Mouse (Mus musculus) midbrain, postnatal 0 days (tissue): ENCODE data around the gene Adam15. TPM values are rescaled to one million over a fixed set of nuclear protein-coding genes. Genes with fewer than 3 reads are reported as not detected.

Experiments used
- ATAC-seq: fragments of 200-750 bp; cut with Nextera tagmentation; 2 replicates; pipeline ENCODE4 v1.8.0; 2017; ENCODE audit warnings: moderate number of reproducible peaks, mild to moderate bottlenecking, moderate TSS enrichment, moderate library complexity; ENCODE audit not compliant: low FRiP score
- DNase-seq: peaks from one replicate; pipeline ENCODE4 v3.0.0-alpha.2; 2015; ENCODE audit warnings: low spot score
- H3K27ac ChIP-seq: fragments of 300-500 bp; sonication (generic); 2 replicates; pipeline ENCODE4 v1.5.1; 2014; ENCODE audit warnings: low read depth, mild to moderate bottlenecking, low read length, mixed read lengths
- H3K27me3 ChIP-seq: fragments of 300-500 bp; sonication (generic); 2 replicates; pipeline ENCODE4 v1.6.1; 2014; ENCODE audit warnings: low read length, control low read depth, mixed read lengths; ENCODE audit not compliant: insufficient read depth
- H3K36me3 ChIP-seq: fragments of 300-500 bp; sonication (generic); 2 replicates; pipeline ENCODE4 v1.6.1; 2014; ENCODE audit warnings: low read length, control low read depth, mixed read lengths; ENCODE audit not compliant: insufficient read depth
- H3K4me1 ChIP-seq: fragments of 300-500 bp; sonication (generic); 2 replicates; pipeline ENCODE4 v1.6.1; 2014; ENCODE audit warnings: mild to moderate bottlenecking, control low read depth, antibody characterized with exemption, low read length, mixed read lengths; ENCODE audit not compliant: insufficient read depth
- H3K4me2 ChIP-seq: fragments of 300-500 bp; sonication (generic); 2 replicates; pipeline ENCODE4 v1.6.1; 2014; ENCODE audit warnings: low read depth, mild to moderate bottlenecking, low read length, mixed read lengths; ENCODE audit not compliant: poor library complexity, severe bottlenecking
- H3K4me3 ChIP-seq: fragments of 300-500 bp; sonication (generic); 2 replicates; pipeline ENCODE4 v1.5.1; 2014; ENCODE audit warnings: low read depth, mild to moderate bottlenecking, low read length, moderate library complexity
- H3K9ac ChIP-seq: fragments of 300-500 bp; sonication (generic); replicated peaks from 2 replicates; pipeline ENCODE4 v1.6.1; 2014; ENCODE audit warnings: mild to moderate bottlenecking, low read length, moderate library complexity, mixed read lengths; ENCODE audit not compliant: poor library complexity, severe bottlenecking
- H3K9me3 ChIP-seq: fragments of 300-500 bp; sonication (generic); 2 replicates; pipeline ENCODE4 v1.6.1; 2016; ENCODE audit warnings: low read length, control low read depth
- CTCF ChIP-seq: IDR thresholded peaks from 2 replicates; pipeline ENCODE4 v1.5.1; 2016; ENCODE audit warnings: antibody characterized with exemption, mild to moderate bottlenecking
- WGBS: fragments of 180-500 bp; shearing (Covaris S2); extraction: QIAGEN DNeasy Blood & Tissue Kit; methylation state at CpG from one replicate; pipeline ENCODE4 v1.1.7; 2014; 5-methylcytosine and 5-hydroxymethylcytosine counted together
- polyA plus RNA-seq: library from polyadenylated mRNA; unstranded; fragments of >200 nt; fragmentation: Nextera tagmentation; extraction: Ambion mirVana; gene quantifications from 2 replicates; pipeline ENCODE4 v1.2.1, GENCODE M21; 2015
- total RNA-seq: library from RNA; depleted of rRNA; stranded (reverse); fragments of >200 nt; gene quantifications from 2 replicates; pipeline ENCODE4 v1.2.3, GENCODE M21; 2014; rRNA removed

The Adam15 gene
- total RNA-seq = 63.4 and 88.8 TPM in 2 replicates
- polyA plus RNA-seq = 73.6 and 79.4 TPM in 2 replicates

- peak; percentile 86 for DNase-seq
- peak; percentile 21; the same call in 1 of the 2 replicates for TF ChIP-seq CTCF
- H3K36me3 ChIP-seq = peaks cover 10% of the 10 kb centered on the region; the same call in 1 of the 2 replicates
- peak within 1 kb of the TSS; percentile 76 for H3K4me3 ChIP-seq
- no peaks in the 10 kb centered on the region for H3K9me3 ChIP-seq
- H3K4me1 ChIP-seq = 0 out of 2 replicates have a peak, but pooled peaks cover 2% of the 10 kb centered on the region
- H3K9ac ChIP-seq = peak within 1 kb of the TSS; percentile 71
- peak; percentile 89 for ATAC-seq
- no peaks in the 10 kb centered on the region for H3K27me3 ChIP-seq
- WGBS = under 1% methylated on average over 57 of the region's 59 CpGs
- H3K4me2 ChIP-seq = peak within 1 kb of the TSS; percentile 96
- peak within 1 kb of the TSS; percentile 89 for H3K27ac ChIP-seq
Observed at GRCm38 (mm10) chr3:89349869-89350501, at the start of gene Adam15. Gene Adam15, minus strand, starts transcription at chr3:89349996.

GRCm38 (mm10) chr3:89396654-89397005, 46.8 kb upstream of the Adam15 start:
- TF ChIP-seq CTCF = no peak
- H3K4me2 ChIP-seq = peak overlapping the region; percentile 100
- H3K27me3 ChIP-seq = peaks cover 14% of the 10 kb centered on the region; the same call in 1 of the 2 replicates
- peaks cover 2% of the 10 kb centered on the region; the same call in 1 of the 2 replicates for H3K36me3 ChIP-seq
- H3K4me1 ChIP-seq = peaks cover 13% of the 10 kb centered on the region
- DNase-seq = no peak
- no peak overlapping the region for H3K9ac ChIP-seq
- H3K27ac ChIP-seq = no peak overlapping the region
- peak overlapping the region; percentile 38 for H3K4me3 ChIP-seq
- 0% methylated on average over 4 of the region's 4 CpGs for WGBS
- ATAC-seq = no peak
- no peaks in the 10 kb centered on the region for H3K9me3 ChIP-seq

GRCm38 (mm10) chr3:89395806-89396653, 46.2 kb upstream of the Adam15 start:
- peak overlapping the region; percentile 38 for H3K4me3 ChIP-seq
- peaks cover 14% of the 10 kb centered on the region; the same call in 1 of the 2 replicates for H3K27me3 ChIP-seq
- no peak overlapping the region for H3K9ac ChIP-seq
- ATAC-seq (no peak), DNase-seq (peak; percentile 72)
- WGBS = 1% methylated on average over 30 of the region's 44 CpGs
- H3K4me1 ChIP-seq = peaks cover 17% of the 10 kb centered on the region
- no peaks in the 10 kb centered on the region for H3K9me3 ChIP-seq
- H3K27ac ChIP-seq = no peak overlapping the region
- H3K36me3 ChIP-seq = no peaks in the 10 kb centered on the region
- peak overlapping the region; percentile 100 for H3K4me2 ChIP-seq
- TF ChIP-seq CTCF = peak; percentile 85

GRCm38 (mm10) chr3:89395419-89395805, 45.6 kb upstream of the Adam15 start:
- peak overlapping the region; percentile 38; the same call in 1 of the 2 replicates for H3K4me3 ChIP-seq
- no peak for DNase-seq
- H3K27me3 ChIP-seq = peaks cover 14% of the 10 kb centered on the region; the same call in 1 of the 2 replicates
- no peak for ATAC-seq
- no peaks in the 10 kb centered on the region for H3K36me3 ChIP-seq
- no peak overlapping the region for H3K9ac ChIP-seq
- peaks cover 19% of the 10 kb centered on the region for H3K4me1 ChIP-seq
- no peaks in the 10 kb centered on the region for H3K9me3 ChIP-seq
- WGBS = 5% methylated on average over 10 of the region's 10 CpGs
- no peak overlapping the region for H3K27ac ChIP-seq
- no peak for TF ChIP-seq CTCF
- peak overlapping the region; percentile 100 for H3K4me2 ChIP-seq

- H3K27ac ChIP-seq = no peak overlapping the region
- DNase-seq (peak; percentile 88), ATAC-seq (no peak)
- no peaks in the 10 kb centered on the region for H3K36me3 ChIP-seq
- no peaks in the 10 kb centered on the region for H3K9me3 ChIP-seq
- H3K4me2 ChIP-seq = peak overlapping the region; percentile 100
- peaks cover 14% of the 10 kb centered on the region; the same call in 1 of the 2 replicates for H3K27me3 ChIP-seq
- no peak for TF ChIP-seq CTCF
- H3K9ac ChIP-seq = no peak overlapping the region
- WGBS = 2% methylated on average over 12 of the region's 12 CpGs
- peak overlapping the region; percentile 54 for H3K4me3 ChIP-seq
- peaks cover 19% of the 10 kb centered on the region for H3K4me1 ChIP-seq
Observed at GRCm38 (mm10) chr3:89394894-89395256, 45.1 kb upstream of the Adam15 start.
